Mouse (Mus musculus) left cerebral cortex, adult 11 months (tissue): Measurements from ENCODE around the gene Ldb2.

Experiments used
- DNase-seq: peaks from one replicate; pipeline ENCODE4 v3.0.0; 2022; ENCODE audit warnings: low spot score

Ldb2 gene

GRCm38 (mm10) chr5:44714508-44714907 is 85.0 kb downstream of the Ldb2 start:
- no peak for DNase-seq

- DNase-seq: no peak
These were observed 86.2 kb downstream of the Ldb2 start for GRCm38 (mm10) chr5:44713181-44713789.

- no peak for DNase-seq
These were observed 88.3 kb downstream of the Ldb2 start for GRCm38 (mm10) chr5:44711211-44711610.

- DNase-seq: no peak
These were observed 89.2 kb downstream of the Ldb2 start for GRCm38 (mm10) chr5:44710132-44710871.

GRCm38 (mm10) chr5:44709276-44709675 is 90.2 kb downstream of the Ldb2 start:
- no peak for DNase-seq

- DNase-seq: no peak
These were observed 91.5 kb downstream of the Ldb2 start for GRCm38 (mm10) chr5:44707946-44708345.

- no peak for DNase-seq
These were observed 92.3 kb downstream of the Ldb2 start for GRCm38 (mm10) chr5:44706997-44707698.

- no peak for DNase-seq
These were observed 101.5 kb downstream of the Ldb2 start for GRCm38 (mm10) chr5:44697993-44698392.

GRCm38 (mm10) chr5:44696548-44696947 is 102.9 kb downstream of the Ldb2 start:
- no peak for DNase-seq

- no peak for DNase-seq
These were observed 105.8 kb downstream of the Ldb2 start for GRCm38 (mm10) chr5:44693674-44694073.

- DNase-seq: no peak
These were observed 113.1 kb downstream of the Ldb2 start for GRCm38 (mm10) chr5:44686344-44686743.

- no peak for DNase-seq
These were observed 118.3 kb downstream of the Ldb2 start for GRCm38 (mm10) chr5:44681054-44681638.

- no peak for DNase-seq
These were observed 121.7 kb downstream of the Ldb2 start for GRCm38 (mm10) chr5:44677814-44678213.

GRCm38 (mm10) chr5:44676145-44676754 is 123.2 kb downstream of the Ldb2 start:
- DNase-seq: no peak

- DNase-seq: no peak
These were observed 129.1 kb downstream of the Ldb2 start for GRCm38 (mm10) chr5:44670336-44670735.

- DNase-seq: no peak
These were observed 131.6 kb downstream of the Ldb2 start for GRCm38 (mm10) chr5:44667907-44668306.

GRCm38 (mm10) chr5:44667383-44667782 is 132.1 kb downstream of the Ldb2 start:
- DNase-seq: no peak

- no peak for DNase-seq
These were observed 139.8 kb downstream of the Ldb2 start for GRCm38 (mm10) chr5:44659651-44660050.

- no peak for DNase-seq
These were observed 142.8 kb downstream of the Ldb2 start for GRCm38 (mm10) chr5:44656707-44657106.

GRCm38 (mm10) chr5:44654403-44654802 is 145.1 kb downstream of the Ldb2 start:
- DNase-seq: no peak

GRCm38 (mm10) chr5:44646842-44647190 is 152.7 kb downstream of the Ldb2 start:
- no peak for DNase-seq
